Mouse (Mus musculus) naive thymus-derived CD4-positive, alpha-beta T cell, adult 2 months (primary cell): ENCODE data around the gene Cox15.
A peak's percentile ranks its signal among the peaks of the same experiment; 100 is the strongest.

ENCODE experiments used
- DNase-seq: peaks from one replicate; pipeline ENCODE4 v3.0.0-alpha.2; 2011; ENCODE audit warnings: low read depth

The Cox15 gene

GRCm38 (mm10) chr19:43752489-43753225 lies at the start of gene Cox15, which contains the start of gene Cutc:
Cox15 (minus strand) TSS chr19:43753000.
Cutc (plus strand) TSS chr19:43752996.
- peak; percentile 98 for DNase-seq

- DNase-seq = no peak
These were observed 48.7 kb upstream of the Cox15 start for GRCm38 (mm10) chr19:43801427-43802051.

GRCm38 (mm10) chr19:43797216-43797615 lies 44.4 kb upstream of the Cox15 start:
- DNase-seq = no peak

- no peak for DNase-seq
These were observed 42.7 kb upstream of the Cox15 start for GRCm38 (mm10) chr19:43795511-43795910.

GRCm38 (mm10) chr19:43793951-43794350 lies 41.2 kb upstream of the Cox15 start:
- no peak for DNase-seq

- DNase-seq = no peak
These were observed 39.7 kb upstream of the Cox15 start for GRCm38 (mm10) chr19:43792537-43792936.

- no peak for DNase-seq
These were observed 37.0 kb upstream of the Cox15 start for GRCm38 (mm10) chr19:43789817-43790216.

GRCm38 (mm10) chr19:43786249-43787026 lies 33.6 kb upstream of the Cox15 start:
- no peak for DNase-seq

GRCm38 (mm10) chr19:43784761-43785160 lies 32.0 kb upstream of the Cox15 start:
- DNase-seq = no peak

- no peak for DNase-seq
These were observed 29.2 kb upstream of the Cox15 start, which contains the start of gene Abcc2 for GRCm38 (mm10) chr19:43781980-43782379. Abcc2 (plus strand) TSS chr19:43782192.

- no peak for DNase-seq
These were observed 27.6 kb upstream of the Cox15 start for GRCm38 (mm10) chr19:43780391-43780790.

GRCm38 (mm10) chr19:43777308-43777707 lies 24.5 kb upstream of the Cox15 start:
- DNase-seq = no peak

GRCm38 (mm10) chr19:43776561-43776960 lies 23.8 kb upstream of the Cox15 start:
- DNase-seq = no peak

- no peak for DNase-seq
These were observed 22.6 kb upstream of the Cox15 start for GRCm38 (mm10) chr19:43775433-43775832.

- DNase-seq = no peak
These were observed 19.5 kb upstream of the Cox15 start for GRCm38 (mm10) chr19:43772311-43772710.

GRCm38 (mm10) chr19:43771499-43771969 lies 18.7 kb upstream of the Cox15 start:
- no peak for DNase-seq

- no peak for DNase-seq
These were observed 17.8 kb upstream of the Cox15 start for GRCm38 (mm10) chr19:43770584-43770983.

- DNase-seq = no peak
These were observed 16.7 kb upstream of the Cox15 start for GRCm38 (mm10) chr19:43769366-43769960.

- DNase-seq = no peak
These were observed 14.9 kb upstream of the Cox15 start for GRCm38 (mm10) chr19:43767549-43768322.

- no peak for DNase-seq
These were observed 13.7 kb upstream of the Cox15 start for GRCm38 (mm10) chr19:43766451-43766850.

- DNase-seq = no peak
These were observed 9.6 kb upstream of the Cox15 start for GRCm38 (mm10) chr19:43762410-43762809.
